Mouse (Mus musculus) thymus, postnatal 4 days (tissue): ENCODE data around the gene Atp6v0a4.
A peak's percentile ranks its signal among the peaks of the same experiment; 100 is the strongest.

ENCODE experiments used
- DNase-seq: peaks from one replicate; pipeline ENCODE4 v3.0.0; 2021

Atp6v0a4 gene

GRCm38 (mm10) chr6:38124207-38124835, at the start of gene Atp6v0a4:
Gene Atp6v0a4 (minus strand): TSS chr6:38124586.
- DNase-seq, result no peak

- DNase-seq, result no peak
Observed at GRCm38 (mm10) chr6:38165385-38165784, 41.0 kb upstream of the Atp6v0a4 start.

- DNase-seq, result no peak
Observed at GRCm38 (mm10) chr6:38164705-38165104, 40.3 kb upstream of the Atp6v0a4 start.

GRCm38 (mm10) chr6:38162825-38163504, 38.6 kb upstream of the Atp6v0a4 start:
- no peak for DNase-seq

- no peak for DNase-seq
Observed at GRCm38 (mm10) chr6:38160556-38160955, 36.2 kb upstream of the Atp6v0a4 start.

- peak; percentile 83 for DNase-seq
Observed at GRCm38 (mm10) chr6:38160102-38160501, 35.7 kb upstream of the Atp6v0a4 start.

- DNase-seq, result no peak
Observed at GRCm38 (mm10) chr6:38159576-38159975, 35.2 kb upstream of the Atp6v0a4 start.

- no peak for DNase-seq
Observed at GRCm38 (mm10) chr6:38157925-38158324, 33.5 kb upstream of the Atp6v0a4 start.

GRCm38 (mm10) chr6:38156204-38156603, 31.8 kb upstream of the Atp6v0a4 start:
- DNase-seq, result no peak

GRCm38 (mm10) chr6:38152305-38152704, 27.9 kb upstream of the Atp6v0a4 start:
- DNase-seq, result no peak

- DNase-seq, result no peak
Observed at GRCm38 (mm10) chr6:38149483-38149882, 25.1 kb upstream of the Atp6v0a4 start.

- DNase-seq, result no peak
Observed at GRCm38 (mm10) chr6:38148626-38149025, 24.2 kb upstream of the Atp6v0a4 start.

- no peak for DNase-seq
Observed at GRCm38 (mm10) chr6:38147301-38147700, 22.9 kb upstream of the Atp6v0a4 start.

GRCm38 (mm10) chr6:38145463-38146065, 21.2 kb upstream of the Atp6v0a4 start:
- DNase-seq, result no peak

GRCm38 (mm10) chr6:38144161-38144998, 20.0 kb upstream of the Atp6v0a4 start:
- DNase-seq, result no peak

- DNase-seq, result no peak
Observed at GRCm38 (mm10) chr6:38140402-38140801, 16.0 kb upstream of the Atp6v0a4 start.

GRCm38 (mm10) chr6:38139086-38139485, 14.7 kb upstream of the Atp6v0a4 start:
- DNase-seq, result no peak

GRCm38 (mm10) chr6:38134806-38135559, 10.6 kb upstream of the Atp6v0a4 start:
- DNase-seq, result no peak

- no peak for DNase-seq
Observed at GRCm38 (mm10) chr6:38131801-38132231, 7.4 kb upstream of the Atp6v0a4 start.

GRCm38 (mm10) chr6:38129883-38130282, 5.5 kb upstream of the Atp6v0a4 start:
- DNase-seq, result no peak

- DNase-seq, result no peak
Observed at GRCm38 (mm10) chr6:38128115-38128514, 3.7 kb upstream of the Atp6v0a4 start.

GRCm38 (mm10) chr6:38125462-38125861, 1.1 kb upstream of the Atp6v0a4 start:
- no peak for DNase-seq
